Mouse (Mus musculus): ENCODE data around the gene H2afj. TPM values are rescaled to one million over a fixed set of nuclear protein-coding genes. Genes with fewer than 3 reads are reported as not detected.

H2afj gene
- polyA plus RNA-seq (2014; fragmentation: Illumina TruSeq; extraction: RNeasy Lipid Tissue Mini Kit (QIAGEN cat#74804); ENCODE audit: low read depth, low replicate concordance): 1.3 TPM

GRCm38 (mm10) chr6:136808014-136808417 is at the start of gene H2afj:
Gene H2afj (plus strand): TSS chr6:136808244.

GRCm38 (mm10) chr6:136781377-136781986 is 26.6 kb upstream of the H2afj start, which contains the start of gene Gucy2c:
Gene Gucy2c (minus strand): TSS chr6:136781765.

GRCm38 (mm10) chr6:136803739-136804633 is 4.1 kb upstream of the H2afj start, which contains the start of gene Hist4h4:
Gene Hist4h4 (minus strand): TSS chr6:136804415.

GRCm38 (mm10) chr6:136827516-136827880 is 19.5 kb downstream of the H2afj start, which contains the start of gene BC049715:
Gene BC049715 (plus strand): TSS chr6:136827626.

GRCm38 (mm10) chr6:136827881-136828561 is 20.0 kb downstream of the H2afj start, which contains the start of gene Wbp11:
Gene Wbp11 (minus strand): TSS chr6:136828233.

GRCm38 (mm10) chr6:136835352-136835751 is 27.3 kb downstream of the H2afj start, which contains the start of gene Smco3:
Gene Smco3 (minus strand): TSS chr6:136835452.

GRCm38 (mm10) chr6:136857186-136857872 is 49.3 kb downstream of the H2afj start, which contains the start of gene Art4:
Gene Art4 (minus strand): TSS chr6:136857733.

Other genes starting within 250 kb of the H2afj start
- gene Plbd1, start 146.3 kb upstream of the H2afj start, polyA plus RNA-seq (2014; fragmentation: Illumina TruSeq; extraction: RNeasy Lipid Tissue Mini Kit (QIAGEN cat#74804); ENCODE audit: low read depth, low replicate concordance): 57.1 TPM
- 0.56 TPM for gene Gucy2c, start 26.5 kb upstream of the H2afj start, polyA plus RNA-seq (2014; fragmentation: Illumina TruSeq; extraction: RNeasy Lipid Tissue Mini Kit (QIAGEN cat#74804); ENCODE audit: low read depth, low replicate concordance)
- gene Hist4h4, start 3.8 kb upstream of the H2afj start, polyA plus RNA-seq (2014; fragmentation: Illumina TruSeq; extraction: RNeasy Lipid Tissue Mini Kit (QIAGEN cat#74804); ENCODE audit: low read depth, low replicate concordance): 0.11 TPM
- gene BC049715, start 19.4 kb downstream of the H2afj start, polyA plus RNA-seq (2014; fragmentation: Illumina TruSeq; extraction: RNeasy Lipid Tissue Mini Kit (QIAGEN cat#74804); ENCODE audit: low read depth, low replicate concordance): 215 TPM
- 635 TPM for gene Wbp11, start 20.0 kb downstream of the H2afj start, polyA plus RNA-seq (2014; fragmentation: Illumina TruSeq; extraction: RNeasy Lipid Tissue Mini Kit (QIAGEN cat#74804); ENCODE audit: low read depth, low replicate concordance)
- 0.22 TPM for gene Smco3, start 27.2 kb downstream of the H2afj start, polyA plus RNA-seq (2014; fragmentation: Illumina TruSeq; extraction: RNeasy Lipid Tissue Mini Kit (QIAGEN cat#74804); ENCODE audit: low read depth, low replicate concordance)
- gene Art4, start 49.5 kb downstream of the H2afj start, polyA plus RNA-seq (2014; fragmentation: Illumina TruSeq; extraction: RNeasy Lipid Tissue Mini Kit (QIAGEN cat#74804); ENCODE audit: low read depth, low replicate concordance): 0.84 TPM
- 8.0 TPM for gene Mgp, start 67.6 kb downstream of the H2afj start, polyA plus RNA-seq (2014; fragmentation: Illumina TruSeq; extraction: RNeasy Lipid Tissue Mini Kit (QIAGEN cat#74804); ENCODE audit: low read depth, low replicate concordance)
- not detected for gene Erp27, start 113.9 kb downstream of the H2afj start, polyA plus RNA-seq (2014; fragmentation: Illumina TruSeq; extraction: RNeasy Lipid Tissue Mini Kit (QIAGEN cat#74804); ENCODE audit: low read depth, low replicate concordance)
- gene Pde6h, start 115.6 kb downstream of the H2afj start, polyA plus RNA-seq (2014; fragmentation: Illumina TruSeq; extraction: RNeasy Lipid Tissue Mini Kit (QIAGEN cat#74804); ENCODE audit: low read depth, low replicate concordance): 0.52 TPM
- gene Arhgdib, start 133.7 kb downstream of the H2afj start, polyA plus RNA-seq (2014; fragmentation: Illumina TruSeq; extraction: RNeasy Lipid Tissue Mini Kit (QIAGEN cat#74804); ENCODE audit: low read depth, low replicate concordance): 4.3 TPM

Data from testis, adult 10 weeks (tissue).